28 mouse cellular contexts compared by ENCODE assay signal in the genomic region with DNA sequence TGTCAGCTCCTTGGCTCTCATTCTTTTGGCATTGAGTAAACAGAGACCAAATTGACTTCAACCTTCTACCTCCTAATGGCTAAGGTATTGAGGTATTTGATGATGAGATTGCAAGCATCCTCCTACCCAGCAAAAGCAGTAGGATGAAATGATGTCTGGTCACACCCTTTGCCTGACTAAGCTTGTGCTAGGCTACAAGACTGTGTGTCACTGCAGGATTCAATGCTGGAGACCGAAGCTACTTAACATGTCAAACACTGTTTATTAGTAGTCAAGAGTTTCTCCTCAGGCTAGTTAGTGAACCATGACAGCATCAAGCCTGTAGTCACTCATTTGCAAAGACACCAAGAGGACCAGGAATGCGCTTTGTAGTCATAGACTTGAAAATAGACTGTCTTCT.
"Had no signal": no experiment of that assay in that cellular context is flagged by ENCODE, and none has a peak within 500 bp of the region (broad histone marks: within the 10 kb centered on the region; RNA-seq: fewer than 3 reads in every experiment).

No protein-coding gene starts in this region.

- ATAC-seq: hindbrain, embryonic 16.5 days; inflammation-experienced regulatory T-cells, adult 6 months; intestine, embryonic 15.5 days; intestine, postnatal 0 days had no signal

- H3K9ac ChIP-seq: heart, embryonic 13.5 days; heart, embryonic 15.5 days; hindbrain, embryonic 12.5 days; hindbrain, embryonic 14.5 days; intestine, embryonic 15.5 days; limb, embryonic 12.5 days; liver, embryonic 13.5 days; liver, embryonic 15.5 days had no signal

- DNase-seq: gastrocnemius, postnatal 14 days; gastrocnemius, postnatal 36 days; heart, adult 11 months; heart, adult 2 months; heart, postnatal 14 days; heart, postnatal 36 days; kidney, adult 18-20 months; kidney, adult 9 months; kidney, postnatal 14 days; kidney, postnatal 4 days; layer of hippocampus, adult 9-11 months; layer of hippocampus, postnatal 36 days; liver; liver, embryonic 13.5 days had no signal

- H3K27ac ChIP-seq: heart, adult 2 months; heart, embryonic 13.5 days; heart, embryonic 15.5 days; hindbrain, embryonic 12.5 days; hindbrain, embryonic 14.5 days; intestine, embryonic 15.5 days; layer of hippocampus, adult 2 months; limb, embryonic 10.5 days; limb, embryonic 12.5 days; liver, embryonic 13.5 days; liver, embryonic 15.5 days had no signal

- H3K4me3 ChIP-seq: heart, adult 2 months; heart, embryonic 13.5 days; heart, embryonic 15.5 days; hindbrain, embryonic 12.5 days; intestine, embryonic 15.5 days; layer of hippocampus, adult 2 months; limb, embryonic 10.5 days; limb, embryonic 12.5 days; liver, embryonic 13.5 days; liver, embryonic 15.5 days had no signal

- H3K36me3 ChIP-seq: heart, embryonic 13.5 days; heart, embryonic 15.5 days; hindbrain, embryonic 12.5 days; intestine, embryonic 15.5 days; limb, embryonic 10.5 days; limb, embryonic 12.5 days; liver, embryonic 13.5 days; liver, embryonic 15.5 days had no signal

- H3K4me2 ChIP-seq: heart, embryonic 11.5 days; heart, embryonic 13.5 days; heart, embryonic 15.5 days; hindbrain, embryonic 12.5 days; hindbrain, embryonic 14.5 days; intestine, embryonic 15.5 days; limb, embryonic 12.5 days; liver, embryonic 11.5 days; liver, embryonic 13.5 days; liver, embryonic 15.5 days had no signal

- H3K9me3 ChIP-seq: heart, embryonic 13.5 days; heart, embryonic 15.5 days; hindbrain, embryonic 12.5 days; intestine, embryonic 15.5 days; limb, embryonic 10.5 days; limb, embryonic 12.5 days; liver, embryonic 13.5 days; liver, embryonic 15.5 days had no signal

- H3K27me3 ChIP-seq: heart, embryonic 13.5 days; heart, embryonic 15.5 days; hindbrain, embryonic 12.5 days; intestine, embryonic 15.5 days; limb, embryonic 12.5 days; liver, embryonic 13.5 days; liver, embryonic 15.5 days had no signal

- H3K4me1 ChIP-seq: hindbrain, embryonic 12.5 days; intestine, embryonic 15.5 days; limb, embryonic 12.5 days; liver, embryonic 13.5 days; liver, embryonic 15.5 days had no signal
